Mouse (Mus musculus) CD4-positive, CD25-positive, alpha-beta regulatory T cell (primary cell): Measurements from ENCODE around the gene Adamts16. TPM values are rescaled to one million over a fixed set of nuclear protein-coding genes. Genes with fewer than 3 reads are reported as not detected.

Experiments
- polyA plus RNA-seq: library from polyadenylated mRNA; unstranded; fragments of 100-300 nt; shearing (Covaris generic); gene quantifications from one replicate; pipeline ENCODE4 v1.2.1, GENCODE M21; 2017

The Adamts16 gene
- polyA plus RNA-seq = not detected

DNA sequence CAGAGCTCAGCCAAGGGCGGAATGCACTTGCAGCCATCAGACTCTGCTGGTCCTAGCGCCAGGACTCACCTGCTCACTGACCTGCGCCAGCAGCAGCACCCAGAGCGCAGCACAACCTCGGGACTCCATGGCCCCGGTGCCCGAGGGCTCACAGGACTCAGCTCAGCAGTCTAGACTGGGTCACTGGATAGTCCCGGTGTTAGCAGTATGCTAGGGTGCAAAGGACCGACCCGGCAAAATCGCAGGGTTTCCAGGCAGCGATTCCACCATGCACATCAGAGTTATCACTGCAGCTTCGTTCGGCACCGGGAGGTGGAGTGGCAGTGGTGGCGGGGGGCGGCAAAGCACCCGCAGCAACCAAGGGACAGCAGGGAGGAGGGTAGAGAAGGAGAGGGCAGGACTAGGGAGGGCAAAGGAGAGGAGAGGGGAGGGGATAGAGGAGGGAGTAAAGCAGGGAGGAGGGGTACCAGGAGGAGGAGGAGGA lies at the start of gene Adamts16:
TSS of gene Adamts16 (minus strand) at position 391 of the 484 bp plus-strand sequence.

Other genes with a start within 250 kb of the Adamts16 start
- gene Ice1, start 204.2 kb downstream of the Adamts16 start, polyA plus RNA-seq = 35.9 TPM